Mouse (Mus musculus) kidney, adult 11 months (tissue): ENCODE measurements around the gene Gm20388.

Experiments used
- DNase-seq: peaks from one replicate; pipeline ENCODE4 v3.0.0; 2022

Gm20388 gene

GRCm38 (mm10) chr8:121374777-121375176, 1464.1 kb downstream of the Gm20388 start:
- DNase-seq: no peak

- DNase-seq: peak; percentile 82
Observed at GRCm38 (mm10) chr8:121376116-121376950, 1465.7 kb downstream of the Gm20388 start.

GRCm38 (mm10) chr8:121377680-121378079, 1467.0 kb downstream of the Gm20388 start:
- peak; percentile 45 for DNase-seq

- no peak for DNase-seq
Observed at GRCm38 (mm10) chr8:121379387-121379786, 1468.7 kb downstream of the Gm20388 start.

- peak; percentile 66 for DNase-seq
Observed at GRCm38 (mm10) chr8:121382583-121383241, 1472.1 kb downstream of the Gm20388 start.

- no peak for DNase-seq
Observed at GRCm38 (mm10) chr8:121385540-121385939, 1474.9 kb downstream of the Gm20388 start.

- no peak for DNase-seq
Observed at GRCm38 (mm10) chr8:121390608-121391007, 1480.0 kb downstream of the Gm20388 start.

- no peak for DNase-seq
Observed at GRCm38 (mm10) chr8:121391254-121391653, 1480.6 kb downstream of the Gm20388 start.

- DNase-seq: no peak
Observed at GRCm38 (mm10) chr8:121391771-121392170, 1481.1 kb downstream of the Gm20388 start.

- no peak for DNase-seq
Observed at GRCm38 (mm10) chr8:121392482-121392881, 1481.8 kb downstream of the Gm20388 start.

- peak; percentile 38 for DNase-seq
Observed at GRCm38 (mm10) chr8:121393111-121393510, 1482.5 kb downstream of the Gm20388 start.

- DNase-seq: no peak
Observed at GRCm38 (mm10) chr8:121394686-121395085, 1484.0 kb downstream of the Gm20388 start.

GRCm38 (mm10) chr8:121395316-121395715, 1484.7 kb downstream of the Gm20388 start:
- no peak for DNase-seq

GRCm38 (mm10) chr8:121396151-121396550, 1485.5 kb downstream of the Gm20388 start:
- no peak for DNase-seq

GRCm38 (mm10) chr8:121397201-121397698, 1486.6 kb downstream of the Gm20388 start:
- no peak for DNase-seq

GRCm38 (mm10) chr8:121398081-121398480, 1487.4 kb downstream of the Gm20388 start:
- DNase-seq: no peak

- DNase-seq: no peak
Observed at GRCm38 (mm10) chr8:121398724-121399123, 1488.1 kb downstream of the Gm20388 start.

- DNase-seq: no peak
Observed at GRCm38 (mm10) chr8:121399173-121399572, 1488.5 kb downstream of the Gm20388 start.

GRCm38 (mm10) chr8:121400581-121400980, 1489.9 kb downstream of the Gm20388 start:
- no peak for DNase-seq

- DNase-seq: no peak
Observed at GRCm38 (mm10) chr8:121403821-121404220, 1493.2 kb downstream of the Gm20388 start.

GRCm38 (mm10) chr8:121418081-121418480, 1507.4 kb downstream of the Gm20388 start:
- DNase-seq: no peak

GRCm38 (mm10) chr8:121419551-121419950, 1508.9 kb downstream of the Gm20388 start:
- no peak for DNase-seq

GRCm38 (mm10) chr8:121421009-121421408, 1510.4 kb downstream of the Gm20388 start:
- no peak for DNase-seq

- no peak for DNase-seq
Observed at GRCm38 (mm10) chr8:121424080-121424479, 1513.4 kb downstream of the Gm20388 start.
